Mouse (Mus musculus) cerebellum, postnatal 25 days (tissue): ENCODE results near the gene Cdc42ep2.
A peak's percentile ranks its signal among the peaks of the same experiment; 100 is the strongest.

ENCODE experiments used
- DNase-seq, 2 experiments: peaks; one replicate each; pipeline ENCODE4 v3.0.0; 2021; ENCODE audit warnings: mixed read lengths in 2 of 2

Cdc42ep2 gene

GRCm38 (mm10) chr19:5940173-5940572 is 15.6 kb upstream of the Cdc42ep2 start:
- DNase-seq = peak; percentile 91 to 94

GRCm38 (mm10) chr19:5939715-5940114 is 15.1 kb upstream of the Cdc42ep2 start:
- DNase-seq = peak in 1 of 2 experiments; percentile 48

- DNase-seq = no peak
These were observed 13.9 kb upstream of the Cdc42ep2 start for GRCm38 (mm10) chr19:5938516-5938915.

GRCm38 (mm10) chr19:5937836-5938406 is 13.3 kb upstream of the Cdc42ep2 start:
- DNase-seq = peak in 1 of 2 experiments; percentile 39

GRCm38 (mm10) chr19:5937095-5937835 is 12.6 kb upstream of the Cdc42ep2 start:
- DNase-seq = peak in 1 of 2 experiments; percentile 40

GRCm38 (mm10) chr19:5935691-5936090 is 11.1 kb upstream of the Cdc42ep2 start:
- DNase-seq = no peak

GRCm38 (mm10) chr19:5935266-5935665 is 10.7 kb upstream of the Cdc42ep2 start:
- no peak for DNase-seq

GRCm38 (mm10) chr19:5929634-5930596 is 5.3 kb upstream of the Cdc42ep2 start:
- no peak for DNase-seq

GRCm38 (mm10) chr19:5928546-5928945 is 3.9 kb upstream of the Cdc42ep2 start:
- no peak for DNase-seq

- no peak for DNase-seq
These were observed 3.5 kb upstream of the Cdc42ep2 start for GRCm38 (mm10) chr19:5928104-5928503.

- no peak for DNase-seq
These were observed 2.9 kb upstream of the Cdc42ep2 start for GRCm38 (mm10) chr19:5927532-5927931.

- DNase-seq = no peak
These were observed 2.4 kb upstream of the Cdc42ep2 start for GRCm38 (mm10) chr19:5927026-5927425.

GRCm38 (mm10) chr19:5925311-5925855 is 767 bp upstream of the Cdc42ep2 start:
- DNase-seq = no peak

- DNase-seq = peak; percentile 92 to 97
These were observed 465 bp downstream of the Cdc42ep2 start for GRCm38 (mm10) chr19:5923990-5924712.

- DNase-seq = no peak
These were observed 1.7 kb downstream of the Cdc42ep2 start for GRCm38 (mm10) chr19:5922963-5923362.

- no peak for DNase-seq
These were observed 2.3 kb downstream of the Cdc42ep2 start for GRCm38 (mm10) chr19:5922119-5922942.

- DNase-seq = no peak
These were observed 2.9 kb downstream of the Cdc42ep2 start for GRCm38 (mm10) chr19:5921715-5922114.

GRCm38 (mm10) chr19:5913007-5913719 is 11.5 kb downstream of the Cdc42ep2 start, which contains the start of gene Dpf2:
TSS of gene Dpf2 (minus strand) at chr19:5913010.
- no peak for DNase-seq

- DNase-seq = peak; percentile 99 to 100
These were observed 12.3 kb downstream of the Cdc42ep2 start for GRCm38 (mm10) chr19:5912103-5913006.
